Mouse (Mus musculus) CH12F3 (cell line): Measurements from ENCODE around the gene Zfp865.
"Not testable (repeated sequence)": the region's sequence is repeated elsewhere in the genome, so short reads cannot be mapped to it uniquely, and the experiment has no call there.

ENCODE experiments used
- in situ Hi-C: fragments of 300-500 bp; cut with MboI; formaldehyde crosslinking; loops from 2 replicates; pipeline ENCODE4 v1.14.3; 2020; ENCODE audit warnings: low sequenced_read_pairs

Gene Zfp865

GRCm38 (mm10) chr7:5020000-5020681, at the start of gene Zfp865, which contains the start of gene Ccdc106:
Gene Zfp865 (plus strand): TSS chr7:5020376.
Gene Ccdc106 (plus strand): TSS chr7:5020553.
- in situ Hi-C loops, result no loop called here

DNA sequence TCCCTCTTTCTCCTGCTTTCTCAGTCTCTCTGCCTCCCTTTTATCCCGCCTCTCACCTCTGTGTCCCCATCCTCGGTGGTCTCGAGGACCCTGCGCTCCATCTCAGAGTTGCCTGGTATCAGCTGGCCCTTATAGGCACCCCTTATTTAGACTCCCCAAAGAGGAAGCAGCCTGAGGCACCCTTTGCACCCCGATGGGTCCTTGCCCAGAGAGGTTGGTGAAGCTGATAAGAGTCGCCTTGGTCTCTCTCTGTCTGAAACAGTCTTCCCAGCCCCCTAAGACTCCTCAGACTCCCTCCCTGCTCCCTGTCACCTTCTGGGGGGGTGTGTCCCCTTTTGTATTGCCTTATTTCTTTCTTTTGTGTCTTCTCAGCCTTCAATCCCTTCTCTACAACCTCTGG, 49.1 kb upstream of the Zfp865 start, which contains the start of gene Sbk3:
Gene Sbk3 (minus strand): TSS at position 101 of the 400 bp plus-strand sequence.
- in situ Hi-C loops, result no loop called here

- in situ Hi-C loops, result no loop called here
These were observed 48.5 kb upstream of the Zfp865 start for GRCm38 (mm10) chr7:4971710-4972109.

DNA sequence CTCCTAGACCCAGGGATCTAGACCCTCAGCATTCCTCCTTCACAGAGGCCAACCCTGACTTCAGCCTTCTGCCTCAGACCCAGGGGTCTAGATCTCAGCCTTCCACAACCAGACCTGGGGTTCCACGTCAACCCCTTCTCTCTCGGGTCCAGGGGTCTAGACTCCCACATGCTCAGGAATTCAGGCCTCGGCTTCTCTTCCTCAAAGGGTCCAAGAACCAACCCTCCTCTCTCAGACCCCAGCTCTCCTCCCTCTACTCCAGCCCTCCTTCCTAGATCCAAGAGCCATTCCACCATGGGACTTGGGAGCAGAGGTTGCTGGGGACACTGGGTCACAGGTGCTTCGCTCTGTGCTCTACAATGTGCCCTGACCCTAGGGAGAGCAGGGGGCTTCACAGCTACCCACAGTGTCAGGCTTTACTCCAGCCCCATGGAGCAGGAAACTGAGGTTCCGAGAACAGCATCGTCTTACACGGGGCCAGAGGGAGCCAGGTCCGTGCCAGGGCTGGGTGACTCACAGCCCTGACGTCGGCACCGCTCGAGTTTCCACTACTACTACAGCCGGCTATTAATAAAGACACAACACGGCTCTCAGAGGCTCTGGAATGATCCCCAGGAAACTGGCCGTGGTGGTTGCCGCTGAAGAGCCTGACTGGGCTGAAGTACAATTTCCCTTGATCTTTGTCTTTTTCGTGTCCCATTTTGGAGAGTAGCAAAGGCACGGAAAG, 47.7 kb upstream of the Zfp865 start:
- in situ Hi-C loops, result no loop called here

- in situ Hi-C loops, result no loop called here
These were observed 44.7 kb upstream of the Zfp865 start for GRCm38 (mm10) chr7:4975455-4975854.

DNA sequence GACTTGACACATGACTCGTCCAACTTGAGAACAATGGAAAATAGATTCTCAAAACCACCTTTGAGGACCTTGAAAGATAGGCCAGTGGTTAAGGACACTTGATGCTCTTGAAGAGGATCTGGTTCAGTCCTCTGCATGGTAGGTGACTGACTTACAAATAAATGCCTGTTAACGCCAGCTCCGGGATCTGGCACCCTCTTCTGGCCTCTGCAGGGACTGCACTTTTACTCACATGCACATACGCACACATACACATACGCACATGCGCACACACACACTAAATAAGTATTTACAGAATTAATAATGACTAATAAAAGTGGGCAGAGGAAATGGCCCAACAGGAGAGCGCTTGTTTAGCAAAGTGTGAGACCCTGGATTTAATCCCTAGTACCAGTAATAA, 43.3 kb upstream of the Zfp865 start:
- in situ Hi-C loops, result no loop called here

DNA sequence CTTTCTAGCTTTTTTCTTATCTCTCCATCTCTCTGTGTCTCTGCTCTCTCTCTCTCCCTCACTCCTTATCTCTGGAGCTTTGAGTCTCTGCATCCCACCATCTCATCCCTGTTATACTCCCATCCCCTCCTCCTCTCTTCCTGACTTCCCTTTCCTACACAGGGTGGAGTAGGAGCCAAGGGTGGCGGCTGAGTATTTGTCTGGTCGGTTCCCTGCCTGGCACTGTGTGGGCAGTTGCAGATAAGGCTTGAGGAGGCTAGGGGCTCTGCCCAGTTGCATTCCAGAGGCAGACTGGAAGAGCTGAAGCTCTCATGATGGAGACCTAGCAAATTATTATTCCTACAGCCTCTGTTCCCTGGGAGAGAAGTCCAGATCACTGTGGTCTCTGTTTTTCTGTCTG, 31.9 kb upstream of the Zfp865 start:
- in situ Hi-C loops, result no loop called here

DNA sequence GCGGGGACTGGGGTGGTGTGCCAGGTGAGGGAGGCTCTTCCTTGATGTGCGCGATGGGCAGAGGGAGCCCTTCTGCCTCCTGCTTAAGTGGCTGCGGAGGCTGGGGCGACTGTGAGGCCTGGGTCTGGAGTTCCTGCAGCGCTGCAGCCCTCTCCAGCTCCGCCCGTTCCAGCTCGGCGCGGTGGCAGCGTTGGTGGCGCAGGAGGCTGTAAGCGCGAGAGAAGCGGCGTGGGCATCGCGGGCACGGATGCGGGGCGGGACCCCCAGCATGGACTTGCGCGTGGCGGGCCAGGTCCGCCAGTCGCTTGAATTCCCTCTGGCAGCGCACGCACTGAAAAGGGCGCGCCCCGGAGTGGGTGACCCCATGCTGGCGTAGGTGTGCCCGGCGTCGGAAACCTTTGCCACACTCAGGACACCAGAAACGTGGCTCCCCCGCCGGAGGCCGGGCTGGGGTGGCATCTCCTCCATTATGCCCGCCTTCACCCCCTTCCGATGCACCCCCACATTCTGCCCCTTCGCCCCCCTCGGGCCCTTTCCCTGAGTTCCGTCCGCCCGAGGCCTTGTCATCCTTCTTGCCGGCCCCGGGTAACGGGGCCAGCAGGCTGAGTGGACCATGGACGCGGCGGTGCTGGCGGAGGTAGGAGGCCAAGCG, 26.7 kb upstream of the Zfp865 start:
- in situ Hi-C loops, result no loop called here

DNA sequence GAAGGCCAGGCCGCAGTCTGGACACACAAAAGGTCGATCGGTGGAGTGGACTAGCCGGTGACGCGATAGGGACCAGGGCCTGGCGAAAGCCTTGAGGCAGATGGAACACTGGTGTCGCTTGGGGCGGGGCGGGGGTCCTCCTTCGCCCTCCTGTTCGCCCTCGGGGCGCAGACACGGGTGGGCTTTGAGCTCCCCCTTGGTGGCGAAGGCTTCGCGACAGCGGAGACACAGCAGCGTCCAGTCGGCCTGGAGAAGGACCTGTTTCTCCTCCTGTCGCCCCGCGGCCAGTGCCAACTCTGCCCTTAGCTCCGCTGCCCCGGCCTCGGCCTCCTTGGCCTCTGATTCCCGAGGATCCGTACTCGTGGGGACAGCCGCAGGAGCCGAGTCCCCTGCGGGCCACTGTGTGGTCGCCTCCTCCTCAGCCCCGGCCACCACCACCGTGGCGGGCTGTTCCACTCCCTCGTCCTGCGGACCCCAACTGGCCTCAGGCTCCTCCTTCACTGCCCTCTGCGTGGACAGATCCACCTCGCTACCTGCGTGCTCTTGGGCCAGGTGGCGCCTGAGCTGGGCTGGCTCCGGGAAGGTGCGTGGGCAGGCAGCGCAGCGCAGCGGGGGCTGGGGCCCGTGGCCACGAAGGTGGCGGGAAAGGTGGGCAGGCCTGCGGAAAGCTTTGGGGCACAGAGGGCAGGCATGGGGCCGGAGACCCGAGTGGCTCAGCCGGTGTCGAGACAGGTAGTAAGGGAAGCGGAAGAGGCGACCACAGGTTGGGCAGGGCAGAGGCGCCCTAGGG, 26.0 kb upstream of the Zfp865 start:
- in situ Hi-C loops, result no loop called here

GRCm38 (mm10) chr7:4995268-4996002, 24.7 kb upstream of the Zfp865 start:
- in situ Hi-C loops, result no loop called here

- in situ Hi-C loops, result no loop called here
These were observed 23.9 kb upstream of the Zfp865 start, which contains the start of gene Zfp579 for GRCm38 (mm10) chr7:4996003-4996895. Gene Zfp579 (minus strand): TSS chr7:4996158.

GRCm38 (mm10) chr7:4996934-4997333, 23.2 kb upstream of the Zfp865 start:
- in situ Hi-C loops, result no loop called here

DNA sequence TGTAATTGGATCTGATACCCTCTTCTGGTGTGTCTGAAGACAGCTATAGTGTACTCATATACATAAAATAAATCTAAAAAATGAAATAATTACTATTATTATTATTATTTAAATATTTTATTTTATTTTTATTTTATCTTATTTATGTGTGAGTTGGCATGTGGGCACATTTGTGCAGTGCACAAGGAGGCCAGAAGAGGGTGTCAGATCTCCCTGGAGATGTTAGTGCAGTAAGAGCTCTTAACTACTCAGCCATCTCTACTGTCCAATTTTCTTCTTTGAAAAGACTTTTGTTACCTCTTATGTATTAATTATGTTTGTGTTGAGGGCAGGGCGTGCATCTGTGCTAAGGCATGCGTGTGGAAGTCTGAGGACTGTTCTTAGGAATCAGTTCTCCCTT, 20.3 kb upstream of the Zfp865 start:
- in situ Hi-C loops, result no loop called here

DNA sequence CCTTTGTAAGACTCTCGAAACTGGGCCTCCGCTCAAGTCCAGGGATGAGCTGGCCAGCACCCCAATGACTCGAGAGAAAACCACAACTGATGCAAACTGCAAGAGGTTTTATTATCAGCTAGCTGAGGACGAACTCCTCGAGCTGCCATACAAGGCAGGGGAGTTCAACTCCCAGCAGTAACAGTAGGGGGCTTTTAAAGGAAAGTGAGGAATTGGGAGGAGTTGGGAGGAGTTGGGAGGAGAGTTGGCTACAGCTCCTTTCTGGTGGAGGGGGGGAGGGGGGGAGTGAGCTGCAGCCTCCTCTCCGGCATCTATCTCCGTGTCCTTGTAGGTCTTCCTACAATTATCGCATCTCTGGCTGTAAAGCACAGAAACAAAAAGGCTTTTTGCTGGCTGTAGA, 17.3 kb upstream of the Zfp865 start:
- in situ Hi-C loops, result not testable (repeated sequence)

GRCm38 (mm10) chr7:5008229-5008628, 11.9 kb upstream of the Zfp865 start:
- in situ Hi-C loops, result no loop called here

DNA sequence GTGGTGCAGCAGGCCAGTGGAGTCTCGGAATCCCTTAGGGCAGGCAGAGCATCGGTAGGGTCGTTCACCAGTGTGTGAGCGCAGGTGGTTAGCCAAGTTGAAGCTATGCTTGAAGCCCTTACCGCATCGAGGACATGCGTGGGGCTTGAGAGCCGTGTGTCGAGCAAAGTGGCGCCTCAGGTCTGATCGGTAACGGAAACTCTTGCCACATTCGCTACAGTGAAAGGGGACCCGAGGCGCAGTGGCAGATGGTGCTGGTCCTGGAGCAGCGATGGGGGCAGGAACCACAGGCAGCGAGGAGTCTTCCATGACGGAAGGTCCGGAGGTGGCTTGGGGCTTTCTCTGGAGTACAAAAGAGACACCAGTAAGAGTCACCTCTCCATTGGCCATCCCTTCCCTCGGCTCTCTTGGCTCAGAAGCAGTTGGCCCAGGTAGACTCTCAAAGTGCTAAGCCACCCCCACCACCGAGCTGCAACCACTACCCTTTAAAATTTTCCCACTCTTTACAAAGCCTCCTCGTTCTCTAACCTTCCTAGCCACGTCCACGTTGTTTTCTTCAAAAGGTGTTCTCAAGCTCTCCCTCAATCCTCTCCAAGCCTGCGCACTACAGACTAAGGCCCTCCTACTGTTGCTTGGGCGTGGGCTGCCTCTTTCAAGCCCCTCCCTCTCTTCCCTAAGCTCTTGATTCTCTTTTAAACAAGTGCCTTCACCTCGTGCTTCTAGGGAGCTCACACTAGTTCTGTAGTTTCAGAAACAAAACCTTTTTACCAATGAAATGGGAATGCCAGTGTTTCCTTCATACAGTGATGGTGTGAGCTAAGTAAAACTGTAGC, 7.3 kb upstream of the Zfp865 start:
- in situ Hi-C loops, result no loop called here

DNA sequence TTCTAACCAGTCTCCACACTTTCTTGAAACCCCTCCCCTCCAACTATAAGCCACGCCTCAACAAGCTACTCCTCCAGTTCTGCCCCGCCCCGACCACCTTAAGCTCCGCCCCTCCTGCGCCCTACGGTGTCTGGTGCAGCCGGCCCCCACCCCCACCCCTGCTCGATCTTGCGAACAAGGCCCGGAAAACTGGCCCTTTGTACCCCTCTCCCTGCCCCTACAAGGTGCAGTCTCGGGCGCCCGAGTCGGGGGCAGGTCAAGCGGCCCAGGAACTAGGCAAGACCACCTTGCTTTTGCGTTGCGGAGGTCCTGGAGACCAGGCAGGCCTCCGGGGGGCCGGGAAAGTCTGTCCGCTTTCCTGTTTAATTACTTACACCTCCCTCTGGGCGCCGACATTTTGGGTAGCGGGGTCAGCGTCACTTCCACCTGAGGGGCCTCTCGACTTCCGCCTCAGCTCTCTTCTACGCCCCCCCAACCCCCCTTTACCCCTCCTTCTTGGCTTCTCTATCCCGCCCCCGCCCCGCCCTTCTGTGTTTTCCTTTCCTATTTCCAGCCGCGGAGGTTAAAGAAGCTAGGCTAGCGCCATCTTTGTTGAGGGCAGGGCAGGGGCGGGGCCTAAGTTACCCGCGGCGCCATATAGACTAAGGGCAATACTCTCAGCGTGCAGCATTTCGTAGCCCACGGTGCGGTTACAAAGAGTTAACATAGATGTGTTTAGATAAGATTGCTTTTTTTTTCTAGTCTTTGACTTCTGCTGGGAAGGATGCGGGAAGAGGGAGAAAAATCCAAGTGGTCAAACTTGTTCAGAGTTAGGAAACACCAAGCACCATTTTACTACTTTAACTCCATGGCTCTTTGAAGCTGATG, 5.7 kb upstream of the Zfp865 start, which contains the start of the genes Zfp524 and Fiz1:
Gene Zfp524 (plus strand): TSS at position 165 of the 867 bp plus-strand sequence.
Gene Fiz1 (minus strand): TSS at position 447 of the 867 bp plus-strand sequence.
- in situ Hi-C loops, result no loop called here
